Mouse (Mus musculus) olfactory bulb, adult 2 months (tissue): ENCODE measurements at regions not wholly inside any gene's neighbourhood (a gene's known extent, or its start where the extent isn't known, plus 50 kb on each side); places are given as distances from the start of the nearest gene placed in this dataset.

Experiments
- CTCF ChIP-seq: fragments of 200-500 bp; IDR thresholded peaks from 2 replicates; pipeline ENCODE4 v1.5.1; 2012; ENCODE audit warnings: low read depth, mild to moderate bottlenecking, low read length, moderate library complexity; ENCODE audit not compliant: insufficient read depth
- POLR2A ChIP-seq: fragments of 200-500 bp; IDR thresholded peaks from 2 replicates; pipeline ENCODE4 v1.6.1; 2012; ENCODE audit warnings: mild to moderate bottlenecking, low read depth, low read length, moderate library complexity; ENCODE audit not compliant: insufficient read depth

GRCm38 (mm10) chr4:150784491-150785451 lies 68.9 kb upstream of the Errfi1 start:
- no peak for TF ChIP-seq CTCF
- no peak for TF ChIP-seq POLR2A
